Mouse (Mus musculus) induced T-regulatory cell, adult 2 months (primary cell): ENCODE results near the gene Rnf208.

Source experiments
- DNase-seq: peaks from one replicate; pipeline ENCODE4 v3.0.0-alpha.2; 2012; ENCODE audit warnings: low read depth

Gene Rnf208

GRCm38 (mm10) chr2:25224766-25225752 lies 17.0 kb upstream of the Rnf208 start:
- DNase-seq, result peak; percentile 99

DNA sequence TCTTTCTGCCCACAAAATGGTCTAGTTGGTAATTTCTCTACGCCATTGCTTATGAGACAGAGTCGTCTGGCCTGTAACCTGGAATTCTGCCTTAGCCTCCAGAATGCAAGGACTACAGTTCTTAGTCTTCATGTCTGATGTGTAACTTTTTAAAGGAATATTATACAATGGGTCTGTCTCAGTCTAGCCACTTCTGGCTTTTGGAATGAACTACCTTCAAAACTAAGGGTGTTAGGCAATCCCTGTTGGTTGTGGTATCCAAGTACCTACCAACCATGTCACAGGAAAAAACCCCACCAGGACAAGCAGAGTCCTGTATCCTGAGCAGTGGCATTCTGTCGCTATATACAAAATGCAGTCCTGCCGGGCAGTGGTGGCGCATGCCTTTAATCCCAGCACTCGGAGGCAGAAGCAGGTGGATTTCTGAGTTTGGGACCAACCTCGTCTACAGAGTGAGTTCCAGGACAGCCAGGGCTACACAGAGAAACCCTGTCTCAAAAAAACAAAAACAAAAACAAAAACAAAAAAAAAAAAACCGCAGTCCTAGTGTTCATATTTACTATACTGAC lies 16.2 kb upstream of the Rnf208 start:
- DNase-seq, result peak; percentile 23

DNA sequence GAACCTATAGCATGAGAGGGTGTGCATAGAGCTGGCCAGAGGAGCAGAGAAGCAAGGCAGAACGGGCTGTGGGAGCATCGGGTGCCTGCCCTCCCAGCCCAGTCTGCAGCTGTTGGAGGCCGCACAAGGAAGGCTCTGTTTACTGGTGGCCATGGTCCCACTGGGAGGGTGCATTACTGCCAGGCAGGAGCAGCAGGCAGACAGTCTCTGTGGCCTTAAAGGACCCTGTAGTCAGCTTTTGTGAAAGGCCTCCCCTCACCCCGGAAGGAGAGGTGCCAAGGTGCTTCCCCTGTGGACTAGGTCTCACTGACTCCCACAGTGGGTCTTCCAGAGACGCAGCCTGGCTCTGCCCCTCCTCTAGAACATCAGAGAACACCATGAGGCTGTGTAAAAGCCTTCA lies 15.2 kb upstream of the Rnf208 start:
- no peak for DNase-seq

DNA sequence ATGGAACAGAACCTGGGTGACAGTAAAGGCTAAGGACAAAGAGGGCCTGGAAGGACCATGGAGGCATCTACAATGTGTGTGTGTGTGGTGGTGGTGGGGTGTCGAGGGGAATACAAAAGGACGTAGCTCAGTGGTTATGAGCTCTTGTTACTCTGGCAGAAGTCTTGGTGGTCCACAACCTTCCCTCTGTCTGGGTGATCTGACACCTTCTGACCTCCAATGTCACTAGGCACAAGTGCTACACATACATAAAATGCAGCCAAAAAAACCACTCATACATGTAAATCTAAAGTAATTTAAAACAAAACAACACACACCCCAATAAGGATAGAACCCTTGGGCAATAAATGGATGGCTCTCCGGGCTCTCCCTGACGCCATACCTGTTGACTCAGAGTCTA lies 14.6 kb upstream of the Rnf208 start:
- DNase-seq, result no peak

- DNase-seq, result peak; percentile 95
These were observed 13.6 kb upstream of the Rnf208 start for GRCm38 (mm10) chr2:25228431-25228889.

DNA sequence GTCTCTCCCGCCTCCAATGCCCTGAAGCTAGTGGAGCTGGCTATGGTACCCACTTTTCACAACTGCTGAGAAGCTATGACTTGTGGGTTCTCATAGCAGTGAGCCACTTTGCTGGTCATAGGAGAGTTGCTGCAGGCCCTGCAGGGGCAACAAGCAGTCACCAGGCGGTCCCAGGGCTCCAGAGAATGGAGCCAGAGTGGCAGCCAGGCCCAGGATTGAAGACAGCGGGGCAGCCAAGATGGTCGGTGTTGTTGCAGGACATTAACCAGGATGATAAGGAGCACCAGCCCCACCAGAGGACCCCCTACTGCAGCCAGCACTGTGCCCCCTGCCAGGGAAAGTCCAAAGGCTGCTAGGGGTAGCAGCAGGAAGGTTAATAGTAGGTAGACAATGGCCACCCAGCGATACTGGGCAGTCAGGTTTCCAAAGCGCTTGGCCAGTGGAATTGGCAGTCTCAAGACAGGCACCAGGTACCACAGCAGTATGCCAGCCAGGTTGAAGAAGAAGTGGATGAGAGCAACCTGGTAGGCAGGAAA lies 13.0 kb upstream of the Rnf208 start:
- no peak for DNase-seq

DNA sequence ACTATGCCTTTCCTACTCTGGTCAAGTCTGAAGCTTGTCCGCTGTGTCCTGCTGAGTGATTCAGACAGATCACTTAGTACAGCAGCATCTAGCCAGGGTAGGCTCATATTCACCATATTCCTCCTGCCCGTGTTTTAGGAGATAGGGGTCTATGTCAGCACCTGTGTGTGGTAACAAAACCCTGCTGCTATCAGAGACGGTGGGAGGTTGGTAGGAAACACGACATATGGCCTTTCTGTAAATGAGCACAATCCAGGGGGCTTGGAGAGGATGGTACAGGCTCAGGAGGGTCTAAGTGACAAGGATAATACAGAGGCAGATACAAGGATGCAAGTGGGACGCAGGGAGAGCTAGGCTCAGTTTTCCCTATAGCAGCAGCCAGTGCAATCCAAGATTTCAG lies 12.5 kb upstream of the Rnf208 start:
- no peak for DNase-seq

DNA sequence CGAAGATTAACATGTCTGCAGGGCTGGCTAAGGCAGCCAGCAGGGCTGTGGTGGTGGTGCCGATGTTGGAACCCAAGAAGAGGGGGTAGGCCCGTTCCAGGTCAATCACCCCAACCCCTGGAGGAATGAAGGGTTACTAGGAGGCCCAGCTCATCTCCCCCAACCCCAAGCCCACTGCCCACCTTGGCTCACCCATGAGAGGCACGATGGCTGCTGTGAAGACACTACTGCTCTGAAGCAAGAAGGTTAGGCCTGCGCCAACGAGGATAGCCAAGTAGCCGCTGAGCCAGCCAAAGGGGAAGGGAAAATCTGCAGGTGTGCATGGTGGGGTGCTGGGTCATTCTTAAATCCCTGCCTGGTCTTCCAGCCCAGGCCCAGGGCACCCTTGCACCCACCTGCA lies 11.5 kb upstream of the Rnf208 start:
- DNase-seq, result no peak

- no peak for DNase-seq
These were observed 11.0 kb upstream of the Rnf208 start for GRCm38 (mm10) chr2:25231038-25231437.

DNA sequence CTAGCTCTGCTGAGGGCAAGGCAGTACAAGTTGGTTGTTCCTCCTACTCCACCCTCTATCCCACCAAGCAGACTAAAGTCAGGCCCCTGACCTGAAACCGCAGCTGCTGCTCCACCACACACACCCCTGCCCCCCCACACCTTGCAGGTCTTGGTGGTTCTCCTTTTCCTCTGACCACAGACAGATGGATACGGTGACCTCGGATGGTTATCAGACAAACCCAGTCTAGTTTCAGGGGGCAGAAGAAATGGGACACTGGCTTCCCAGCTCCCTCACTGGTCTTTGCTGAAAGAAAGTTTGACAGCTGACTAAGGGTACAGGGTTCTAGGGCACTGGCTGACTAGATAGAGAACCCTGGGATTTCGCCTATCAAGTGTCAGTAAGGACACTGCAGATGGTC lies 8.6 kb upstream of the Rnf208 start:
- DNase-seq, result no peak

GRCm38 (mm10) chr2:25234050-25234449 lies 8.0 kb upstream of the Rnf208 start, which contains the start of gene Slc34a3:
Slc34a3 (minus strand) TSS chr2:25234364.
- DNase-seq, result no peak

DNA sequence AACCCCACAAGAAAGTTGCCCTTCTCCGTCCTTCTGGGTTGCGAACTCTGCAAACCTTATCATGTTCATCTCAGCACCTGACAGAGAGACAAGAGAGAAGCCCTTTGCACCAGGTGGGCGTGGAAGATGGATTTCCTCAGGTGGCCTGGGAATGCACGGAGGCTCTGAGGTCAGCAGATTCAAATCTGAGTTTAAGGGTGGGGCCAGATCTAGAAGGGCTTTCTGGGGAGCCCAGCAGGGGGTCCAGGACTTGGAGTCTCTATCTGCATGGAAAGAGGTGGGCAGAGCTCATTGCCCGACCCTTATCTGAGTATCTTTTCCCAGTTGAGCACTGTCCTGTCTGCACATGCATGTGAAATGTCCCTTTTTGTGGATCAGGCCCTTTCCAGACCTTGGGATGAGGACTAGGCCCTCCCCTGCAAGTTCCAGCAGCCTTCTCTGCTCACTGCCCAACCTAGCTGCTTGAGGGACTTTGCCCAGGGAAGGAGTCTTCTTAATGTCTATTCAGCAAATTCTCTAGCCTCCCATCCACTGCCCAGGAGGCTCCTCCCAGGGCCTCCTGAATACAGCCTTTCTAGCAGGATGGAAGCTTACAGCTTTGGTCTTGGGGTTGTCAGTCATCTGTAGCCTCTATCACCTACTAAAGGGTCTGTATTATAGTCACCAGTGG lies 7.4 kb upstream of the Rnf208 start:
- no peak for DNase-seq

GRCm38 (mm10) chr2:25236614-25237013 lies 5.4 kb upstream of the Rnf208 start, which contains the start of gene Rnf224:
Rnf224 (minus strand) TSS chr2:25236787.
- no peak for DNase-seq

GRCm38 (mm10) chr2:25237522-25237921 lies 4.5 kb upstream of the Rnf208 start:
- DNase-seq, result no peak

GRCm38 (mm10) chr2:25238106-25238505 lies 3.9 kb upstream of the Rnf208 start:
- DNase-seq, result no peak

DNA sequence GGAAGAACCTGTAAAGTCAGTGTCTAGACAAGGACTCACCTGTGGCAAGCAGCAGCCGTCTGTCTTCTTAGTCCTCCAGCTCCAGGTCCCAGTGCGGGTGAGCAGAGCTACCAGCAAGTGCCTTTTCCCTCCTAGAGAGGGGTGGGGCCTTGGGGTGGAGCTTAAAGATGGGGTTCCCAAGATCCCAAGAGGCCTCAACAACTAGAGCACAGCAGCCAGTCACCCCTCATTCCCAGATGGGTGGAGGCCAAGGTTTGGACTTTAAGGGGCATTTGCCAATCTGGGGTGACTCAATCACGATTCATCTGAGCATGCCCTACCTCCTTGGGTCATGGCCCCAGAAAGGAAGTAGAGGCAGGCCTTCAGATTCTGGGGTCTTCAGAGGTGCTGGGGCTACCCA lies 2.3 kb upstream of the Rnf208 start:
- DNase-seq, result no peak

DNA sequence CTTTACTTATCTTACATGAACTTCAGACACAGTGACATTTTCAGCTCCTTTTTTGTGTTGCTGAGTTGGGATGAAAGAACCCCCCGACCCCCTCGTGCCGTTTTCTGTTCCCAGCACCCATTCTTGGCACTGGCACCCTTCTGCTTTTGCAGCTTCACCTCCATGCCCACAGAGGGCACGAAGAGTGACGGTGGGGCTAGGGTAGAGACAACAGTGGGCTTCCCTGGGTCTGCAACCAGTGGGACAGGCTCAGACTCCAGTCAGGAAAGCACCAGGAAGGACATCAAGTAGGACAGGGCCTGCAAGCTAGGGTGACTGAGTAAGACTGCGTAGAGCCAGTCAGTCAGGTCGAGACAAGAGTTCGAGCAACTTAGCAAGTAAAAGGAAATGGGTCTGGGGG lies 1.7 kb upstream of the Rnf208 start:
- DNase-seq, result no peak

DNA sequence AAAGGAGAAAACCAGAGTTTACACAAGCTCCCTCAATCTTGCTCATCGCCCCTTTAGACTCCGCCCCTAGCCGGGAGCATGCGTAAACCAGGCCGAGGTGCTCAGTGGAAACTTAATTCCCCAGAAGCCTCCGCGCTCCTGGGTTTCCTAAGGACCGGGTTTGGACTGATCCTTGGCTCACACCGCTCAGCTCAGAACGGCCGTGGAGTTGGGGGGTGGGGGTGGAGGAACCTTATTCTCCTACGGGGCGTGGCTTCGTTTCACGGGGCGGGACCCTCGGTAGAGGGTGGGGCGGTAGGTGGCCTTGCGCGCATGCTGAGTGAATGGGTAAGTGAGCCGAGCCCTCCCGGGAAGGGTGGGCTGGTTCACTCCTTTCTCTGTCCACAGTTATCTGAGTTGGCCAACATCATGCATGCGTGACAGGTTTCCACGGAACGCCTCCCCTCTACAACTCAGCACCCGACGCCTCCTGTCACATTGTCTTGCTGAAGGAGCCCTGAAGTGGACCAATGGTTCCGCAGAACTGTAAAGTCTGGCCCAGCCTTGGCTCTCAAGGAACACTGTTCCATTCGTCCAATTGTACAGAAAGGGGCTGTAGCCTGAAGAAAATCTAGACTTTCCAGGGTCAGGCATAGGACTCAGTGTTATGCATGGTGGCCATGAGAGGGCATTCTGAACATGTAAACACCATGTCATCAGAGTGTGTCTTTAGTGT lies 1.2 kb upstream of the Rnf208 start:
- DNase-seq, result peak; percentile 81

DNA sequence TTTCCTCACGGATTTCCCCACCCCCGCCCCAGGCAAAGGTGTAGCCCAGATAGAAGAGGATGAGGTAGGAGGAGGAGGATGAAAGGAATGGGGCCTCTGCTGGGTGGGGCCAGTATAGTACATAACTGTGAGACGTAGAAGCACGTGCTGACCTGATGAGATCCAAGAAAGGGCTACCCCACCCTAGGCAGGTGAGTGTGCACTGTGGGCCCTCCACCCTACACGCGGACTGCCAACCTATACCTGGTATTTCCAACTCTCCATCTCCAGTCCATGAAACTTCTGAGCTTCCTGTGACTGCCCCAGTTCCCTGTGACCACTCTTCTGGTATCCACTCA lies 648 bp upstream of the Rnf208 start:
- DNase-seq, result peak; percentile 60

- no peak for DNase-seq
These were observed 1.3 kb downstream of the Rnf208 start for GRCm38 (mm10) chr2:25243342-25243741.

DNA sequence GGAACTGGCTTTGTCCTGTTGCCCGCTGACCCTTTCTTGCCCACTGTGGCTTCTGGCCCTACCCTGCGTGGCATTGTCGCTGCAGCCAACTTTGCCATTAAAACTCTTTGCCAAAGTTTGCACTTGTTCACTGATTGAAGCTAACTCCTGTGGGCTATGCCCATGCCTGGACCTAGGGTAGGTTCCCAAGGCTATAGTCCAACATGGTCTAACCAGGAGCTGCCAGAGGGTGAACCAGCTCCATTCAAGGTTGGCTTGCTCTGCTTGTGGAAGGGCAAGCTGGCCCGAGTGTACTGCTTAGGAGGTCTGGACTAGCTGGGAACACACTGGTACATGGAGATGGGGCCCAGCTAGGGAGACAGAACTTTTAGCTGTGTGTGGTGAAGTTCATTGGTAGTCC lies 2.1 kb downstream of the Rnf208 start:
- DNase-seq, result no peak
